Comparison of ENCODE assay signal across 8 mouse cellular contexts in the genomic region with DNA sequence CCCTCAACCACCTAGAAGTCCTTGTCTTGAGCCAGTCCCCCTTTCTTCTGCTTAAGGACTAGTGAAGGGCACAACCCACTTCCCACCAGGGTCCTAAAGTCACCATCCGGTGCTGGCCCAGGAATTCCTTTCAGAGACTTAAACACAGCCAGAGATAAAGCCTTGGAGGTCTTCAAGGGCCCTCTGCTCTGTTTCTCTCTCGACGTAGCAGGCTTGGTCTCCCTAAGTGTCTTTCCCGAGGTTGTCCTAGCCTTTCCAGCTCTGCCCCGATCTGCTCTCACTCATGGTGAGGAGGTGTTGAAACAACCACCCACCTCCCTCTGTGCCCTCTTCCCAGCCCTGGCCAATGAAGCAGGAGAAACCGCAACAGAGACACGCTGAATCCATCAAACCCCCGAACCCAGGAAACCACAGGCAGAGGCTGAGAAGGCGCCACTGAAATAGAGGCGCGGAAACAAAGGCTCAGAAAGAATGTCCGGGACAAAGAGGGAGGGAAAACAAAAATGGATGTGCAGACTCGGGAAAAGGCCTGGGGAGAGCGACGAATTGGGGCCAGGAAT. TPM values are rescaled to one million over a fixed set of nuclear protein-coding genes. Genes with fewer than 3 reads are reported as not detected.
DNase-seq lines count a peak whose midpoint lies in the region; ATAC-seq and TF ChIP-seq lines count a peak whose summit lies in the region.

No protein-coding gene starts in this region.

- H3K9me3 ChIP-seq in hindbrain, postnatal 0 days (ENCODE audit: low read length), result no peaks in the 10 kb centered on the region
- H3K9me3 ChIP-seq in midbrain, postnatal 0 days (ENCODE audit: low read length), result no peaks in the 10 kb centered on the region

- H3K27ac ChIP-seq in embryonic fibroblast, embryonic 13.5 days (ENCODE audit: insufficient read depth, low read length), result peak overlapping the region; percentile 100
- H3K27ac ChIP-seq in hindbrain, postnatal 0 days, result peak overlapping the region; percentile 95
- H3K27ac ChIP-seq in midbrain, postnatal 0 days (ENCODE audit: low read depth, low read length), result peak overlapping the region; percentile 80

- H3K36me3 ChIP-seq in hindbrain, postnatal 0 days (ENCODE audit: insufficient read depth, low read length), result no peaks in the 10 kb centered on the region
- H3K36me3 ChIP-seq in midbrain, postnatal 0 days (ENCODE audit: insufficient read depth, low read length), result no peaks in the 10 kb centered on the region

- ATAC-seq in hindbrain, postnatal 0 days, result peak; percentile 45
- 0 out of 2 replicates have a peak, but pooled peaks have one; percentile 44 for ATAC-seq in midbrain, postnatal 0 days (ENCODE audit: low FRiP score)

- H3K9ac ChIP-seq in hindbrain, postnatal 0 days (replicated peaks; ENCODE audit: low read length), result peak overlapping the region; percentile 56
- peak overlapping the region; percentile 64 for H3K9ac ChIP-seq in midbrain, postnatal 0 days (replicated peaks; ENCODE audit: low read length, poor library complexity, severe bottlenecking)

- no peaks in the 10 kb centered on the region for H3K27me3 ChIP-seq in hindbrain, postnatal 0 days (ENCODE audit: insufficient read depth, low read length)
- H3K27me3 ChIP-seq in midbrain, postnatal 0 days (ENCODE audit: insufficient read depth, low read length), result no peaks in the 10 kb centered on the region

- peaks cover 8% of the 10 kb centered on the region for H3K4me1 ChIP-seq in lung, adult 2 months (ENCODE audit: control insufficient read depth, insufficient read depth, low read length)
- H3K4me1 ChIP-seq in embryonic fibroblast, embryonic 13.5 days (ENCODE audit: control insufficient read depth, insufficient read depth, low read length), result peaks cover 17% of the 10 kb centered on the region
- peaks cover 15% of the 10 kb centered on the region for H3K4me1 ChIP-seq in hindbrain, postnatal 0 days (ENCODE audit: insufficient read depth, low read length)
- 0 out of 2 replicates have a peak, but pooled peaks cover 12% of the 10 kb centered on the region for H3K4me1 ChIP-seq in midbrain, postnatal 0 days (ENCODE audit: insufficient read depth, low read length)

- peak overlapping the region; percentile 84 for H3K4me2 ChIP-seq in hindbrain, postnatal 0 days (ENCODE audit: low read depth, low read length)
- H3K4me2 ChIP-seq in midbrain, postnatal 0 days (ENCODE audit: low read depth, low read length, poor library complexity, severe bottlenecking), result peak overlapping the region; percentile 91

- DNase-seq in lung, adult 2 months, result no peak
- DNase-seq in lung, postnatal 25 days (ENCODE audit: low spot score), result no peak
- peak; percentile 52 for DNase-seq in hindbrain, postnatal 0 days (ENCODE audit: low spot score)
- DNase-seq in midbrain, postnatal 0 days (ENCODE audit: low spot score), result peak; percentile 21
- no peak for DNase-seq in urinary bladder, adult 2 months (ENCODE audit: low spot score)
- no peak for DNase-seq in ovary, postnatal 10 days (ENCODE audit: low spot score)
- no peak for DNase-seq in frontal cortex, postnatal 10 days (ENCODE audit: low spot score in 2 of 2)

- H3K4me3 ChIP-seq in lung, adult 2 months (replicated peaks; ENCODE audit: extremely low read depth, low read depth, low read length), result peak overlapping the region; percentile 57
- peak overlapping the region; percentile 2; the same call in 1 of the 2 replicates for H3K4me3 ChIP-seq in embryonic fibroblast, embryonic 13.5 days (ENCODE audit: insufficient read depth, low read length)
- H3K4me3 ChIP-seq in hindbrain, postnatal 0 days (ENCODE audit: low read length), result peak overlapping the region; percentile 44
- peak overlapping the region; percentile 45 for H3K4me3 ChIP-seq in midbrain, postnatal 0 days (ENCODE audit: low read depth, low read length)

- no peak for TF ChIP-seq CTCF in lung, adult 2 months (IDR thresholded peaks at IDR 0.05; ENCODE audit: insufficient read depth, low read length)
- no peak for TF ChIP-seq CTCF in embryonic fibroblast, embryonic 13.5 days (IDR thresholded peaks at IDR 0.05; ENCODE audit: borderline replicate concordance, insufficient read depth, low read length)
- TF ChIP-seq CTCF in hindbrain, postnatal 0 days (IDR thresholded peaks at IDR 0.05; ENCODE audit: low read depth), result no peak
- no peak for TF ChIP-seq CTCF in midbrain, postnatal 0 days (IDR thresholded peaks at IDR 0.05)

- TF ChIP-seq POLR2A in lung, adult 2 months (IDR thresholded peaks at IDR 0.05; ENCODE audit: borderline replicate concordance, extremely low read depth, low read depth, low read length), result 0 out of 2 replicates have a peak, but pooled peaks have one; percentile 15
- TF ChIP-seq POLR2A in embryonic fibroblast, embryonic 13.5 days (IDR thresholded peaks at IDR 0.05; ENCODE audit: low read depth, low read length), result peak; percentile 56

- 1% methylated on average over 15 of the region's 15 CpGs for WGBS in lung, adult 2 months
- 2% methylated on average over 15 of the region's 15 CpGs for WGBS in hindbrain, postnatal 0 days
- WGBS in midbrain, postnatal 0 days, result 4% methylated on average over 15 of the region's 15 CpGs

RNA-seq across cellular contexts. Expression of gene Id3, which starts 8.8 kb away (rescaled TPM):
- polyA plus RNA-seq in lung, adult 2 months (2012; rRNA removed), result 390 and 505 TPM in 2 replicates
- 201 and 239 TPM in 2 replicates for polyA plus RNA-seq in embryonic fibroblast, embryonic 13.5 days (2011; ENCODE audit: insufficient read length, low read depth, missing spikeins)
- 204 and 344 TPM in 2 replicates for total RNA-seq in hindbrain, postnatal 0 days (2014; rRNA removed)
- 253 and 254 TPM in 2 replicates for polyA plus RNA-seq in hindbrain, postnatal 0 days (2015; fragmentation: Nextera tagmentation; extraction: Ambion mirVana)
- total RNA-seq in midbrain, postnatal 0 days (2014; rRNA removed), result 121 and 208 TPM in 2 replicates
- polyA plus RNA-seq in midbrain, postnatal 0 days (2015; fragmentation: Nextera tagmentation; extraction: Ambion mirVana), result 148 and 156 TPM in 2 replicates
- 272 and 386 TPM in 2 replicates for polyA plus RNA-seq in urinary bladder, adult 2 months (2012; rRNA removed)

RNA-seq across cellular contexts. Expression of gene E2f2, which starts 37.7 kb away (rescaled TPM):
- 8.9 and 11.2 TPM in 2 replicates for polyA plus RNA-seq in lung, adult 2 months (2012; rRNA removed)
- polyA plus RNA-seq in embryonic fibroblast, embryonic 13.5 days (2011; ENCODE audit: insufficient read length, low read depth, missing spikeins), result 0.78 and 1.1 TPM in 2 replicates
- 3.5 and 3.7 TPM in 2 replicates for total RNA-seq in hindbrain, postnatal 0 days (2014; rRNA removed)
- 2.3 and 2.4 TPM in 2 replicates for polyA plus RNA-seq in hindbrain, postnatal 0 days (2015; fragmentation: Nextera tagmentation; extraction: Ambion mirVana)
- 1.1 and 2.0 TPM in 2 replicates for total RNA-seq in midbrain, postnatal 0 days (2014; rRNA removed)
- 0.46 and 0.50 TPM in 2 replicates for polyA plus RNA-seq in midbrain, postnatal 0 days (2015; fragmentation: Nextera tagmentation; extraction: Ambion mirVana)
- 0.50 TPM in 2 replicates for polyA plus RNA-seq in urinary bladder, adult 2 months (2012; rRNA removed)

Comparison
In these comparisons a context has a peak if more than half of its experiments do, and no peak if none do; other contexts are left out.
1. DNase-seq: peak in hindbrain, postnatal 0 days (single experiment) and midbrain, postnatal 0 days (single experiment); none in lung, adult 2 months (single experiment), lung, postnatal 25 days (single experiment), urinary bladder, adult 2 months (single experiment), ovary, postnatal 10 days (single experiment) and frontal cortex, postnatal 10 days (0 of 2).
2. H3K4me3 ChIP-seq: peak in every context shown above with its lines; median percentile 57 in lung, adult 2 months; 45 in midbrain, postnatal 0 days; 44 in hindbrain, postnatal 0 days; 2 in embryonic fibroblast, embryonic 13.5 days.
3. Peak in every context shown above with its lines, with median percentiles within 50 percentile points of each other: H3K27ac ChIP-seq.